Mouse (Mus musculus): Measurements from ENCODE around the gene Itgb5. TPM values are rescaled to one million over a fixed set of nuclear protein-coding genes. Genes with fewer than 3 reads are reported as not detected.

Itgb5 gene
- polyA plus RNA-seq, 1 experiment from 2014 or later = 42.4 TPM

DNA sequence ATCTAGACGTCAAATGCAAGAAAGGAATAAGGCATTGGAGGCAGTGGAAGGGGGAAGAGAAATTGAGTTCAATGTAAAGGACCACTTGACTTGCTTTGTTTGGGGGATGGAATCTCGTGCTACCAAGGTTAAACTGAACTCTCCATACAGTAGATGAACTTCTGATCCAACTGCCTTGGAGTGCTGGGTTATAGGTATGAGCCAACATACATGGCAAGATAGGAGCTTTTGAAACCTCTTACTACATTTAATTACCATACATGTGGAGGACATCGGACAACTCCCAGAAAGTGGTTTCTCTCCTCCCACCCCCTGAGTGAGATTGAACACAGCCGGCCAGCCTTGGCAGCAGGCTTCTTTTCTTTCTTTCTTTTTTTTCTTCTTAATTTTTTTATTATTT is 34.4 kb upstream of the Itgb5 start:
- no peak for ATAC-seq (replicated peaks; ENCODE audit: insufficient number of reproducible peaks, low FRiP score, low TSS enrichment)
- 64% methylated on average over 4 of the region's 4 CpGs for WGBS (ENCODE audit: insufficient replicate concordance)
- no peaks in the 10 kb centered on the region for H3K4me1 ChIP-seq (ENCODE audit: control insufficient read depth, insufficient read depth, low read length)
- no peak overlapping the region for H3K4me2 ChIP-seq
- H3K27me3 ChIP-seq (ENCODE audit: control insufficient read depth, insufficient read depth, low read length) = no peaks in the 10 kb centered on the region
- no peak overlapping the region for H3K9ac ChIP-seq (ENCODE audit: low read depth, low read length)
- H3K9me3 ChIP-seq (replicated peaks; ENCODE audit: control insufficient read depth, low read length) = no peaks in the 10 kb centered on the region
- no peak overlapping the region for H3K4me3 ChIP-seq (ENCODE audit: low read depth, low read length)
- H3K27ac ChIP-seq (ENCODE audit: low read depth, low read length) = no peak overlapping the region
- H3K36me3 ChIP-seq (ENCODE audit: control insufficient read depth, insufficient read depth, low read length) = no peaks in the 10 kb centered on the region

DNA sequence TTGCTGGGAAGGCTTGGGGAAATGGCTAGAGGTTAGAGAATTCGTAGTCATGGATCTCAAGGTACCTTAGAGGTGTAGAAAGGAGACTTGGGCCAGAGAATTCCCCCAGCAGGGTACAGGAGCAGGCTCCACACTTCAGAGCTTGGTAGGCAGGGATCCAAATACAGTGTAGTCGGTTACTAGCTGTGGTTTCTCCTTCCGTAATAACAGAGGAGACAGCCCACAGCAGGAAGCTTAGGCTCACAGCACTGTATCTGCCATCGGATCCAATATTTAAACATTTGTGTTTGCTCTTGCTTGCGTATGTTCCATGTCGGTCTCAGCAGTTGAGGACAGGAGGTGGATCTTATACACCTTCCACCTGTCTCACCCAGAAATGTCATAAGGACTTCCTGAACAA is 33.6 kb upstream of the Itgb5 start:
- H3K9ac ChIP-seq (ENCODE audit: low read depth, low read length) = no peak overlapping the region
- H3K9me3 ChIP-seq (replicated peaks; ENCODE audit: control insufficient read depth, low read length) = no peaks in the 10 kb centered on the region
- no peak overlapping the region for H3K27ac ChIP-seq (ENCODE audit: low read depth, low read length)
- H3K36me3 ChIP-seq (ENCODE audit: control insufficient read depth, insufficient read depth, low read length) = no peaks in the 10 kb centered on the region
- H3K4me1 ChIP-seq (ENCODE audit: control insufficient read depth, insufficient read depth, low read length) = no peaks in the 10 kb centered on the region
- H3K4me3 ChIP-seq (ENCODE audit: low read depth, low read length) = no peak overlapping the region
- ATAC-seq (replicated peaks; ENCODE audit: insufficient number of reproducible peaks, low FRiP score, low TSS enrichment) = no peak
- WGBS (ENCODE audit: insufficient replicate concordance) = 76% methylated on average over 6 of the region's 6 CpGs
- H3K4me2 ChIP-seq = no peak overlapping the region
- no peaks in the 10 kb centered on the region for H3K27me3 ChIP-seq (ENCODE audit: control insufficient read depth, insufficient read depth, low read length)

- H3K4me3 ChIP-seq (ENCODE audit: low read depth, low read length) = no peak overlapping the region
- no peaks in the 10 kb centered on the region for H3K9me3 ChIP-seq (replicated peaks; ENCODE audit: control insufficient read depth, low read length)
- no peaks in the 10 kb centered on the region for H3K36me3 ChIP-seq (ENCODE audit: control insufficient read depth, insufficient read depth, low read length)
- no peak overlapping the region for H3K9ac ChIP-seq (ENCODE audit: low read depth, low read length)
- H3K27me3 ChIP-seq (ENCODE audit: control insufficient read depth, insufficient read depth, low read length) = no peaks in the 10 kb centered on the region
- WGBS (ENCODE audit: insufficient replicate concordance) = 68% methylated on average over 3 of the region's 3 CpGs
- H3K4me1 ChIP-seq (ENCODE audit: control insufficient read depth, insufficient read depth, low read length) = no peaks in the 10 kb centered on the region
- H3K4me2 ChIP-seq = no peak overlapping the region
- no peak for ATAC-seq (replicated peaks; ENCODE audit: insufficient number of reproducible peaks, low FRiP score, low TSS enrichment)
- H3K27ac ChIP-seq (ENCODE audit: low read depth, low read length) = no peak overlapping the region
Observed at GRCm38 (mm10) chr16:33796756-33797155, 32.7 kb upstream of the Itgb5 start.

DNA sequence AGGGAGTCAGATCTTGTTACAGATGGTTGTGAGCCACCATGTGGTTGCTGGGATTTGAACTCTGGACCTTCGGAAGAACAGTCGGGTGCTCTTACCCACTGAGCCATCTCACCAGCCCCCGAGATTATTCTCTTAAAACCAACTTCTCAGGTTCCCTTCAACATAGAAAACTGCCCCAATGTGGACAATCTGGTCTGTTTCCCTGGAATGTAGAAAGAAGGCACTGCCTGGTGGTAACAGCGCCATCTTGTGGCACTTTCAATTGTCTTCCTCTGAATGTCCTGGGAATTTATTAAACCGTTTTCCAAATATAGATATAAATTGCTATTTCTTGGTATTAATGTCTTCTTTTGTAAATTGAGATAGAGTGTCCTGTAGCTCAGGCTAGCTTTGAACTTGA is 31.6 kb upstream of the Itgb5 start:
- H3K36me3 ChIP-seq (ENCODE audit: control insufficient read depth, insufficient read depth, low read length) = no peaks in the 10 kb centered on the region
- 38% methylated on average over 5 of the region's 5 CpGs for WGBS (ENCODE audit: insufficient replicate concordance)
- ATAC-seq (replicated peaks; ENCODE audit: insufficient number of reproducible peaks, low FRiP score, low TSS enrichment) = no peak

GRCm38 (mm10) chr16:33810002-33810401 is 19.5 kb upstream of the Itgb5 start:
- Histone ChIP-seq H3K27ac (ENCODE audit: low read depth, low read length) (no peak overlapping the region), H3K36me3 (ENCODE audit: control insufficient read depth, insufficient read depth, low read length) (no peaks in the 10 kb centered on the region), H3K4me1 (ENCODE audit: control insufficient read depth, insufficient read depth, low read length) (no peaks in the 10 kb centered on the region), H3K27me3 (ENCODE audit: control insufficient read depth, insufficient read depth, low read length) (no peaks in the 10 kb centered on the region), H3K4me3 (ENCODE audit: low read depth, low read length) (no peak overlapping the region), H3K9me3 (replicated peaks; ENCODE audit: control insufficient read depth, low read length) (no peaks in the 10 kb centered on the region; the same call in 1 of the 2 replicates), H3K9ac (ENCODE audit: low read depth, low read length) (no peak overlapping the region), H3K4me2 (no peak overlapping the region)
- ATAC-seq (replicated peaks; ENCODE audit: insufficient number of reproducible peaks, low FRiP score, low TSS enrichment) = no peak
- WGBS (ENCODE audit: insufficient replicate concordance) = 70% methylated on average over 3 of the region's 3 CpGs

More for the DNA sequence above, 31.6 kb upstream of the Itgb5 start:
- H3K4me3 ChIP-seq (ENCODE audit: low read depth, low read length) = no peak overlapping the region
- no peaks in the 10 kb centered on the region for H3K4me1 ChIP-seq (ENCODE audit: control insufficient read depth, insufficient read depth, low read length)
- no peaks in the 10 kb centered on the region for H3K27me3 ChIP-seq (ENCODE audit: control insufficient read depth, insufficient read depth, low read length)
- H3K4me2 ChIP-seq = no peak overlapping the region
- H3K9me3 ChIP-seq (replicated peaks; ENCODE audit: control insufficient read depth, low read length) = no peaks in the 10 kb centered on the region
- no peak overlapping the region for H3K9ac ChIP-seq (ENCODE audit: low read depth, low read length)
- H3K27ac ChIP-seq (ENCODE audit: low read depth, low read length) = no peak overlapping the region

GRCm38 (mm10) chr16:33818413-33819165 is 10.9 kb upstream of the Itgb5 start:
- H3K27me3 ChIP-seq (ENCODE audit: control insufficient read depth, insufficient read depth, low read length) = peaks cover 3% of the 10 kb centered on the region; the same call in 1 of the 2 replicates
- no peaks in the 10 kb centered on the region for H3K36me3 ChIP-seq (ENCODE audit: control insufficient read depth, insufficient read depth, low read length)
- no peak overlapping the region for H3K4me2 ChIP-seq
- H3K4me3 ChIP-seq (ENCODE audit: low read depth, low read length) = no peak overlapping the region
- ATAC-seq (replicated peaks; ENCODE audit: insufficient number of reproducible peaks, low FRiP score, low TSS enrichment) = no peak
- H3K4me1 ChIP-seq (ENCODE audit: control insufficient read depth, insufficient read depth, low read length) = no peaks in the 10 kb centered on the region
- no peak overlapping the region for H3K27ac ChIP-seq (ENCODE audit: low read depth, low read length)
- no peaks in the 10 kb centered on the region for H3K9me3 ChIP-seq (replicated peaks; ENCODE audit: control insufficient read depth, low read length)
- 84% methylated on average over 7 of the region's 7 CpGs for WGBS (ENCODE audit: insufficient replicate concordance)
- no peak overlapping the region for H3K9ac ChIP-seq (ENCODE audit: low read depth, low read length)

DNA sequence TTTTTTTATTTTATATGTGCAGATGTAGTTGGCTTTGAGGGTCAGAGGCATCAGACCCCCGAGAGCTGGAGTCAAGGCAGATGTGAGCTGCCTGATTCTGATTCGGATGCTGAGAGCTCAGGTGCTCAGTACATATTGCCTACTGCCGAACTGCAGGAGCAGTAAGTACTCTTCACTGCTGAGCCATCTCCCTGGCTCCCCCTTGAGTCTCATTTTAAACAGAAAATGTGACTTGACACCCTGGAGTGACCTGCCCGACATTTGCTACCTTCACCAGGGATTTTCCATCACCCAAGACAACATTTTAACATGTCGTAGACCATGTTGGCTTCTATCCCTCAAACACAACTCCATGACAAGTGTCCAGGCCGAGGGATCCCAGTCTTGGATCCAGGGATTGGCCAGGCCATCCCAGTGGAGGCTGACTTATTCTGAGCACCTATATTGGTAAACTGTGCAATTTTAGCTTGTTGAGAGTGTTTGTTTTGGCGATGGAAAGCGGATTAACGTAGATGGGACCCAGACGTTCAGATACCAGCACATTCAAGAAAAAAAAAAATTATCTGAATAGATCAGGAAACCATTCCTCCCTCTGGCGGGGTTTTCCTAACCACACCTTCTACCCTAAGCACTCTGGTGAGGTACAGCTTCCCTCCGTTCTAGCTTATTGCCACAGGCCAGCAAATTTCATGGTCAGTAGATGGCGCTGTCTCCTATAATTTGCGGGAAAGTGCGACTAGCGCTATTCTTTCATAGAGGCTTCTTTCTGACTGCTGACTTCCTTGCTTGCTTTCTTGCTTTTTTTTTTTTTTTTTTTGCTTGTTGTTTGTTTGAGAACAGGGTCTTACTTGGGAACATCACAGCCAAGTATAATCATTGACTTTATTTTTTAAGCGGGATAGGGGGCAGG is 8.9 kb upstream of the Itgb5 start:
- Histone ChIP-seq H3K4me3 (ENCODE audit: low read depth, low read length) (no peak overlapping the region), H3K36me3 (ENCODE audit: control insufficient read depth, insufficient read depth, low read length) (no peaks in the 10 kb centered on the region), H3K27me3 (ENCODE audit: control insufficient read depth, insufficient read depth, low read length) (peaks cover 3% of the 10 kb centered on the region; the same call in 1 of the 2 replicates), H3K9me3 (replicated peaks; ENCODE audit: control insufficient read depth, low read length) (no peaks in the 10 kb centered on the region), H3K9ac (ENCODE audit: low read depth, low read length) (no peak overlapping the region), H3K27ac (ENCODE audit: low read depth, low read length) (no peak overlapping the region), H3K4me2 (no peak overlapping the region), H3K4me1 (ENCODE audit: control insufficient read depth, insufficient read depth, low read length) (no peaks in the 10 kb centered on the region)
- ATAC-seq (replicated peaks; ENCODE audit: insufficient number of reproducible peaks, low FRiP score, low TSS enrichment) = 0 out of 2 replicates have a peak, but pooled peaks have one; percentile 22
- 19% methylated on average over 17 of the region's 17 CpGs for WGBS (ENCODE audit: insufficient replicate concordance)

DNA sequence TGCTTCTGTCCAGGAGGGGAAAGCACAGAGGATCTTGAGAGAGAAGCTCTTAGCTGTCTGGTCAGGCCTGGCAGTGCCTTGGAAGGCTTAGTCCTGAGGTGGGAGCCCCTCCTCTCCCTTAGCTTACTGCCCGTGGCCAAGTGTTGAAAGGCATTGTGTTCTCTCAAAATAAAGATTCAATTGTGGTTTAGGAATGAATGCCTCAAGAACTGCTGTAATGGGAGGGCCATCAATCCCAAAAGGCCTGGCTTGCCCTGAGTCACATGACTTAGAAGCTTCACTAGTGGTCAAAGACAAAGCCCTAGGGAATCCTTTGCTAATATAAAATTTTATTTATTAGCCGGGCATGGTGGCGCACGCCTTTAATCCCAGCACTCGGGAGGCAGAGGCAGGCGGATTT is 4.9 kb upstream of the Itgb5 start:
- Histone ChIP-seq H3K9ac (ENCODE audit: low read depth, low read length) (no peak overlapping the region), H3K4me1 (ENCODE audit: control insufficient read depth, insufficient read depth, low read length) (0 out of 2 replicates have a peak, but pooled peaks cover 2% of the 10 kb centered on the region), H3K36me3 (ENCODE audit: control insufficient read depth, insufficient read depth, low read length) (no peaks in the 10 kb centered on the region), H3K9me3 (replicated peaks; ENCODE audit: control insufficient read depth, low read length) (no peaks in the 10 kb centered on the region), H3K4me2 (no peak overlapping the region), H3K4me3 (ENCODE audit: low read depth, low read length) (no peak overlapping the region), H3K27ac (ENCODE audit: low read depth, low read length) (no peak overlapping the region), H3K27me3 (ENCODE audit: control insufficient read depth, insufficient read depth, low read length) (peaks cover 6% of the 10 kb centered on the region; the same call in 1 of the 2 replicates)
- no peak for ATAC-seq (replicated peaks; ENCODE audit: insufficient number of reproducible peaks, low FRiP score, low TSS enrichment)
- whole genome bisulfite sequencing (ENCODE audit: insufficient replicate concordance) = 80% methylated on average over 6 of the region's 6 CpGs

Data from heart, embryonic 11.5 days (tissue).